Mouse (Mus musculus): ENCODE data around the gene Mrap2.

The Mrap2 gene

GRCm38 (mm10) chr9:87171517-87171916 is 27.4 kb downstream of the Mrap2 start:
- in situ Hi-C loops (cut with MboI; ENCODE audit: low sequenced_read_pairs) = no loop called here

- in situ Hi-C loops (cut with MboI; ENCODE audit: low sequenced_read_pairs) = no loop called here
Measured at GRCm38 (mm10) chr9:87178534-87178933, 34.4 kb downstream of the Mrap2 start.

GRCm38 (mm10) chr9:87182231-87182630 is 38.1 kb downstream of the Mrap2 start:
- in situ Hi-C loops (cut with MboI; ENCODE audit: low sequenced_read_pairs) = no loop called here

GRCm38 (mm10) chr9:87187336-87187735 is 43.2 kb downstream of the Mrap2 start:
- in situ Hi-C loops (cut with MboI; ENCODE audit: low sequenced_read_pairs) = no loop called here

GRCm38 (mm10) chr9:87193721-87194120 is 49.6 kb downstream of the Mrap2 start:
- in situ Hi-C loops (cut with MboI; ENCODE audit: low sequenced_read_pairs) = no loop called here

- in situ Hi-C loops (cut with MboI; ENCODE audit: low sequenced_read_pairs) = no loop called here
Measured at GRCm38 (mm10) chr9:87197277-87197676, 53.2 kb downstream of the Mrap2 start.

GRCm38 (mm10) chr9:87198036-87198435 is 53.9 kb downstream of the Mrap2 start:
- in situ Hi-C loops (cut with MboI; ENCODE audit: low sequenced_read_pairs) = no loop called here

GRCm38 (mm10) chr9:87200426-87200825 is 56.3 kb downstream of the Mrap2 start:
- in situ Hi-C loops (cut with MboI; ENCODE audit: low sequenced_read_pairs) = no loop called here

GRCm38 (mm10) chr9:87200919-87201318 is 56.8 kb downstream of the Mrap2 start:
- in situ Hi-C loops (cut with MboI; ENCODE audit: low sequenced_read_pairs) = no loop called here

GRCm38 (mm10) chr9:87202431-87202830 is 58.3 kb downstream of the Mrap2 start:
- in situ Hi-C loops (cut with MboI; ENCODE audit: low sequenced_read_pairs) = no loop called here

- in situ Hi-C loops (cut with MboI; ENCODE audit: low sequenced_read_pairs) = no loop called here
Measured at GRCm38 (mm10) chr9:87210830-87211339, 66.8 kb downstream of the Mrap2 start.

- in situ Hi-C loops (cut with MboI; ENCODE audit: low sequenced_read_pairs) = no loop called here
Measured at GRCm38 (mm10) chr9:87213204-87213603, 69.1 kb downstream of the Mrap2 start.

All from CH12F3 (cell line).